Mouse (Mus musculus): ENCODE data around the gene Dlg2. TPM values are rescaled to one million over a fixed set of nuclear protein-coding genes. Genes with fewer than 3 reads are reported as not detected.

Gene Dlg2
- total RNA-seq, 2 experiments from 2014 or later, result 295 to 301 TPM

- no peak for TF ChIP-seq CTCF (IDR thresholded peaks at IDR 0.05)
- no peak for DNase-seq (ENCODE audit: extremely low spot score in 1 of 2, low spot score in 2 of 2)
- H3K27ac ChIP-seq, result no peak overlapping the region
- H3K4me3 ChIP-seq, result no peak overlapping the region
- intact Hi-C loops (cut with DNase I), result no loop called here
These were observed 406.3 kb downstream of the Dlg2 start for GRCm38 (mm10) chr7:90882740-90883139.

GRCm38 (mm10) chr7:90886396-90887006 is 410.0 kb downstream of the Dlg2 start:
- H3K27ac ChIP-seq, result peak overlapping the region; percentile 85
- H3K4me3 ChIP-seq, result peak overlapping the region; percentile 50
- no peak for DNase-seq (ENCODE audit: extremely low spot score in 1 of 2, low spot score in 2 of 2)
- TF ChIP-seq CTCF (IDR thresholded peaks at IDR 0.05), result no peak
- intact Hi-C loops (cut with DNase I), result loop anchor here (5.0 kb wide), 2 partner anchors 44 to 201 kb away; no protein-coding TSS in a partner anchor

- TF ChIP-seq CTCF (IDR thresholded peaks at IDR 0.05), result no peak
- intact Hi-C loops (cut with DNase I), result loop anchor here (5.0 kb wide), 2 partner anchors 45 to 200 kb away; no protein-coding TSS in a partner anchor
- peak; percentile 40 to 42 for DNase-seq (ENCODE audit: extremely low spot score in 1 of 2, low spot score in 2 of 2)
- H3K4me3 ChIP-seq, result peak overlapping the region; percentile 50
- H3K27ac ChIP-seq, result peak overlapping the region; percentile 85
These were observed 410.7 kb downstream of the Dlg2 start for GRCm38 (mm10) chr7:90887007-90887720.

GRCm38 (mm10) chr7:90927441-90927840 is 451.0 kb downstream of the Dlg2 start:
- no peak overlapping the region for H3K4me3 ChIP-seq
- intact Hi-C loops (cut with DNase I), result loop anchor here (1.0 to 5.0 kb wide), 2 partner anchors 162 to 290 kb away; no protein-coding TSS in a partner anchor
- no peak overlapping the region; the same call in 1 of the 2 replicates for H3K27ac ChIP-seq
- TF ChIP-seq CTCF (IDR thresholded peaks at IDR 0.05), result no peak
- peak; percentile 15 to 20 for DNase-seq (ENCODE audit: extremely low spot score in 1 of 2, low spot score in 2 of 2)

GRCm38 (mm10) chr7:90940726-90941125 is 464.3 kb downstream of the Dlg2 start:
- DNase-seq (ENCODE audit: extremely low spot score in 1 of 2, low spot score in 2 of 2), result no peak
- Histone ChIP-seq H3K27ac (peak overlapping the region; percentile 51; the same call in 1 of the 2 replicates), H3K4me3 (no peak overlapping the region)
- intact Hi-C loops (cut with DNase I), result loop anchor here (5.0 kb wide), 1 partner anchor 152 kb away; no protein-coding TSS in a partner anchor
- no peak for TF ChIP-seq CTCF (IDR thresholded peaks at IDR 0.05)

- DNase-seq (ENCODE audit: extremely low spot score in 1 of 2, low spot score in 2 of 2), result no peak
These were observed 470.6 kb downstream of the Dlg2 start for GRCm38 (mm10) chr7:90947073-90947472.

GRCm38 (mm10) chr7:90949212-90949611 is 472.7 kb downstream of the Dlg2 start:
- Histone ChIP-seq H3K27ac (no peak overlapping the region), H3K4me3 (no peak overlapping the region)
- TF ChIP-seq CTCF (IDR thresholded peaks at IDR 0.05), result no peak
- no peak for DNase-seq (ENCODE audit: extremely low spot score in 1 of 2, low spot score in 2 of 2)
- intact Hi-C loops (cut with DNase I), result no loop called here

More at GRCm38 (mm10) chr7:90947073-90947472, 470.6 kb downstream of the Dlg2 start:
- no peak for TF ChIP-seq CTCF (IDR thresholded peaks at IDR 0.05)
- intact Hi-C loops (cut with DNase I), result no loop called here
- H3K4me3 ChIP-seq, result no peak overlapping the region
- no peak overlapping the region for H3K27ac ChIP-seq

- DNase-seq (ENCODE audit: extremely low spot score in 1 of 2, low spot score in 2 of 2), result no peak
- TF ChIP-seq CTCF (IDR thresholded peaks at IDR 0.05), result no peak; the same call in none of the 2 replicates
- intact Hi-C loops (cut with DNase I), result no loop called here
- no peak overlapping the region for H3K4me3 ChIP-seq
- no peak overlapping the region for H3K27ac ChIP-seq
These were observed 500.8 kb downstream of the Dlg2 start for GRCm38 (mm10) chr7:90977241-90977640.

GRCm38 (mm10) chr7:90982069-90982468 is 505.6 kb downstream of the Dlg2 start:
- Histone ChIP-seq H3K4me3 (no peak overlapping the region), H3K27ac (no peak overlapping the region)
- no peak for TF ChIP-seq CTCF (IDR thresholded peaks at IDR 0.05)
- DNase-seq (ENCODE audit: extremely low spot score in 1 of 2, low spot score in 2 of 2), result no peak
- intact Hi-C loops (cut with DNase I), result no loop called here

- Histone ChIP-seq H3K27ac (no peak overlapping the region), H3K4me3 (no peak overlapping the region)
- no peak for DNase-seq (ENCODE audit: extremely low spot score in 1 of 2, low spot score in 2 of 2)
- no peak for TF ChIP-seq CTCF (IDR thresholded peaks at IDR 0.05)
- intact Hi-C loops (cut with DNase I), result no loop called here
These were observed 534.2 kb downstream of the Dlg2 start for GRCm38 (mm10) chr7:91010655-91011054.

- intact Hi-C loops (cut with DNase I), result no loop called here
- no peak for TF ChIP-seq CTCF (IDR thresholded peaks at IDR 0.05)
- Histone ChIP-seq H3K4me3 (no peak overlapping the region), H3K27ac (no peak overlapping the region)
- no peak for DNase-seq (ENCODE audit: extremely low spot score in 1 of 2, low spot score in 2 of 2)
These were observed 568.7 kb downstream of the Dlg2 start for GRCm38 (mm10) chr7:91044998-91045741.

- intact Hi-C loops (cut with DNase I), result no loop called here
- DNase-seq (ENCODE audit: extremely low spot score in 1 of 2, low spot score in 2 of 2), result no peak
- Histone ChIP-seq H3K4me3 (no peak overlapping the region), H3K27ac (no peak overlapping the region)
- TF ChIP-seq CTCF (IDR thresholded peaks at IDR 0.05), result no peak
These were observed 569.2 kb downstream of the Dlg2 start for GRCm38 (mm10) chr7:91045742-91046098.
